Mouse (Mus musculus): ENCODE measurements around the gene Zbtb42. TPM values are rescaled to one million over a fixed set of nuclear protein-coding genes. Genes with fewer than 3 reads are reported as not detected.

Gene Zbtb42
- total and polyA plus RNA-seq, 2 experiments from 2014 or later: 1.2 to 1.5 TPM

DNA sequence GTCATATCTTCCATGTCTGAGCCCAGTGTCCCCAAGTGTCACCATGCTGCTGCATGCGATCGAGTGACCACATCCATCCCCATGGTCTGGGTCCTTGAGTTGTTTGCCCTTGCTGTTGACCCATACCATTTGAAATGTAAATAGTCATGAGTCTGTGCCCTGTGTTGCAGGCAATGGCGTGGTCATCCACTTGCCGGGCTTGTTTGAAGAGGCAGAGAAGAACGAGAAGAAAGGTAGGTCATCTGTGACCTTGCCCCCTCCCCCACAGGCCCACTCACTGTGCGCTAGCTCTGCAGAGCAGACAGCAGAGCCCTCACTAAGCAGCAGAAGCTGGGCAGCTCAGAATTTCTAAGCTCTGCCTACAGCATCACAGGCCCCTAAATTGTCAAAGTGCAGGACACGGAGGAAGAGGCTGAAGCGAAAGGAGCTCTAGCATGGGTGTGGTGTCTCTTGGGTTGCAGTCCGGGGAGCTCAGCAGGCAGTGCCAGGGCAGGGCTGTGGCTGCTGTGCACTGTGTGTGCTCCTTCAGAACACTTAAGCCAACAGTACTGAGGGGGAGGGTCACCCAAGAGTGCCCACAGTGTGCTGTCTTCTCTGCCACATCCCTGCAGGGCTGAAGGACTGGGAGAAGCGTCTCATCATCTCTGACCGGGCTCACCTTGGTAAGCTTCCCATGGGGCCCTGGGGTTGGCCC, 46.4 kb upstream of the Zbtb42 start:
- TF ChIP-seq CTCF (IDR thresholded peaks at IDR 0.05): no peak
- Histone ChIP-seq H3K36me3 (ENCODE audit: insufficient read depth, low read length) (no peaks in the 10 kb centered on the region), H3K9ac (replicated peaks; ENCODE audit: low read length, poor library complexity, severe bottlenecking) (no peak overlapping the region), H3K4me1 (ENCODE audit: insufficient read depth, low read length) (peaks cover 3% of the 10 kb centered on the region; the same call in 1 of the 2 replicates), H3K4me2 (ENCODE audit: low read depth, low read length, poor library complexity, severe bottlenecking) (no peak overlapping the region), H3K9me3 (ENCODE audit: low read length) (no peaks in the 10 kb centered on the region), H3K4me3 (ENCODE audit: low read depth, low read length) (no peak overlapping the region), H3K27me3 (ENCODE audit: insufficient read depth, low read length) (no peaks in the 10 kb centered on the region), H3K27ac (ENCODE audit: low read depth, low read length) (no peak overlapping the region)
- WGBS: 78% methylated on average over 11 of the region's 11 CpGs
- DNase-seq (ENCODE audit: low spot score): no peak
- no peak for ATAC-seq (ENCODE audit: low FRiP score)

GRCm38 (mm10) chr12:112632907-112633306, 45.7 kb upstream of the Zbtb42 start:
- no peak for TF ChIP-seq CTCF (IDR thresholded peaks at IDR 0.05)
- Histone ChIP-seq H3K4me3 (ENCODE audit: low read depth, low read length) (no peak overlapping the region), H3K9ac (replicated peaks; ENCODE audit: low read length, poor library complexity, severe bottlenecking) (no peak overlapping the region), H3K4me2 (ENCODE audit: low read depth, low read length, poor library complexity, severe bottlenecking) (no peak overlapping the region), H3K27ac (ENCODE audit: low read depth, low read length) (no peak overlapping the region), H3K36me3 (ENCODE audit: insufficient read depth, low read length) (no peaks in the 10 kb centered on the region), H3K27me3 (ENCODE audit: insufficient read depth, low read length) (no peaks in the 10 kb centered on the region), H3K4me1 (ENCODE audit: insufficient read depth, low read length) (peaks cover 3% of the 10 kb centered on the region; the same call in 1 of the 2 replicates), H3K9me3 (ENCODE audit: low read length) (no peaks in the 10 kb centered on the region)
- ATAC-seq (ENCODE audit: low FRiP score) (no peak), DNase-seq (ENCODE audit: low spot score) (no peak)
- WGBS: 81% methylated on average over 5 of the region's 5 CpGs

DNA sequence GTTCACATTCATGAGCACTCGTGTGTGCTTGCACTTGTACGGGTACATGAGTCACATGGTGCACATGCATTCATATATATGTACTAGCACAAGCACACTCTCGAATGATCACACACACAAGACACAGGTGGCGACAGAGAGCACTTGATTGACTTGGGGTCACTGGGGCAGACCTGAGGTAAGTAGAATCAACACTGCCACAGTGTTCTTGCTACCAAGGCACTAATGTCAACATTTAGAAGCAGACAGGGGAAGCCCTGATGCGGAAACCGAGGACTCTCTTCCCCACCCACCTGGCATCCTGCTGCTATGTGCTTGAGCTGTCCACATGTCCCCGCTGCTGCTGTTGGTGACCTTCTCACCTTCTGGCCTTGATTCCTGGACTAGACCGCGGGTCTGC, 44.9 kb upstream of the Zbtb42 start:
- Histone ChIP-seq H3K27ac (ENCODE audit: low read depth, low read length) (no peak overlapping the region), H3K9me3 (ENCODE audit: low read length) (no peaks in the 10 kb centered on the region), H3K4me2 (ENCODE audit: low read depth, low read length, poor library complexity, severe bottlenecking) (no peak overlapping the region), H3K27me3 (ENCODE audit: insufficient read depth, low read length) (no peaks in the 10 kb centered on the region), H3K9ac (replicated peaks; ENCODE audit: low read length, poor library complexity, severe bottlenecking) (no peak overlapping the region), H3K4me3 (ENCODE audit: low read depth, low read length) (no peak overlapping the region), H3K4me1 (ENCODE audit: insufficient read depth, low read length) (peaks cover 3% of the 10 kb centered on the region; the same call in 1 of the 2 replicates), H3K36me3 (ENCODE audit: insufficient read depth, low read length) (no peaks in the 10 kb centered on the region)
- 77% methylated on average over 9 of the region's 9 CpGs for WGBS
- ATAC-seq (ENCODE audit: low FRiP score): no peak
- no peak for TF ChIP-seq CTCF (IDR thresholded peaks at IDR 0.05)
- no peak for DNase-seq (ENCODE audit: low spot score)

DNA sequence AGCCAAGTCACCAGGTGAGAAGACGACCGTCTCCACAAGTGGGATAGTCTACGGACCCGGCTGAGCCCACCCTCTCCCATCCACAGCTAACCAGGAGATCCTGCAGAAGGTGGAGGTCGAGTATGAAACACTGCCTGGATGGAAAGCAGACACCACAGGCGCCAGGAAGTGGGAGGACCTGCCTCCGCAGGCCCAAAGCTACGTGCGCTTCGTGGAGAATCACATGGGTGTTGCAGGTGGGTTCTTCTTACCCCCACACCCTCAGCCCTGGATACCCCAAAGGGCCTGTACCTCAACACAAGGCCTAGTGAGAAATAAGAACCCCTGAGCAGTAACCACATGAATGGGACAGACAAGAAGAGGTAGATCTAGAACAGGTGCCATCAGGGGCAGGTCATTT, 39.1 kb upstream of the Zbtb42 start:
- DNase-seq (ENCODE audit: low spot score): no peak
- no peaks in the 10 kb centered on the region for H3K9me3 ChIP-seq (ENCODE audit: low read length)
- no peak overlapping the region for H3K9ac ChIP-seq (replicated peaks; ENCODE audit: low read length, poor library complexity, severe bottlenecking)
- H3K4me3 ChIP-seq (ENCODE audit: low read depth, low read length): no peak overlapping the region
- H3K27me3 ChIP-seq (ENCODE audit: insufficient read depth, low read length): no peaks in the 10 kb centered on the region
- no peak overlapping the region for H3K27ac ChIP-seq (ENCODE audit: low read depth, low read length)
- no peaks in the 10 kb centered on the region for H3K4me1 ChIP-seq (ENCODE audit: insufficient read depth, low read length)
- no peak overlapping the region for H3K4me2 ChIP-seq (ENCODE audit: low read depth, low read length, poor library complexity, severe bottlenecking)
- TF ChIP-seq CTCF (IDR thresholded peaks at IDR 0.05): no peak
- ATAC-seq (ENCODE audit: low FRiP score): no peak
- H3K36me3 ChIP-seq (ENCODE audit: insufficient read depth, low read length): no peaks in the 10 kb centered on the region
- 91% methylated on average over 10 of the region's 10 CpGs for WGBS

DNA sequence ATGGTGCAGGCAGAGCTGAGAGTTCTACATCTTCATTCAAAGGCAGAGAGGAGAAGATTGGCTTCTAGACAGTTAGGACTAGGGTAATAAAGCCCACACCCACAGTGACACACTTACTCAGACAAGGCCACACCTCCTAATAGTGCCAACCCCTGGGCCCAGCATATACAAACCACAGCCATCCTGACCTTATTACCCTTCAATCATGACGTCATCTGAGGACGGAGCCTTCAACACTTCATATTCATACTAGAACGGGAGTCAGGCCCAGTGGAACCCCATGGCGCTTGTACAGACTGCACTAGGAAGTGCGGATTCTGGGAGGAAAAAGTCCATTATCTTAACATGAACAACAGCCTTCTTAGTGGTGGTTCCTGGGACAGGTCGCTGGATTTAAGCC, 35.5 kb upstream of the Zbtb42 start:
- no peak overlapping the region for H3K27ac ChIP-seq (ENCODE audit: low read depth, low read length)
- H3K4me1 ChIP-seq (ENCODE audit: insufficient read depth, low read length): peaks cover 11% of the 10 kb centered on the region; the same call in 1 of the 2 replicates
- no peak overlapping the region for H3K9ac ChIP-seq (replicated peaks; ENCODE audit: low read length, poor library complexity, severe bottlenecking)
- no peak for TF ChIP-seq CTCF (IDR thresholded peaks at IDR 0.05)
- no peak for DNase-seq (ENCODE audit: low spot score)
- no peaks in the 10 kb centered on the region for H3K27me3 ChIP-seq (ENCODE audit: insufficient read depth, low read length)
- H3K36me3 ChIP-seq (ENCODE audit: insufficient read depth, low read length): no peaks in the 10 kb centered on the region
- H3K4me3 ChIP-seq (ENCODE audit: low read depth, low read length): no peak overlapping the region
- no peaks in the 10 kb centered on the region for H3K9me3 ChIP-seq (ENCODE audit: low read length)
- H3K4me2 ChIP-seq (ENCODE audit: low read depth, low read length, poor library complexity, severe bottlenecking): no peak overlapping the region
- ATAC-seq (ENCODE audit: low FRiP score): no peak
- WGBS: 95% methylated on average over 6 of the region's 6 CpGs

- Histone ChIP-seq H3K27ac (ENCODE audit: low read depth, low read length) (peak within 1 kb of the TSS; percentile 74), H3K4me1 (ENCODE audit: insufficient read depth, low read length) (peaks cover 11% of the 10 kb centered on the region; the same call in 1 of the 2 replicates), H3K4me2 (ENCODE audit: low read depth, low read length, poor library complexity, severe bottlenecking) (peak within 1 kb of the TSS; percentile 78), H3K9ac (replicated peaks; ENCODE audit: low read length, poor library complexity, severe bottlenecking) (peak within 1 kb of the TSS; percentile 50), H3K4me3 (ENCODE audit: low read depth, low read length) (peak within 1 kb of the TSS; percentile 64), H3K9me3 (ENCODE audit: low read length) (no peaks in the 10 kb centered on the region), H3K27me3 (ENCODE audit: insufficient read depth, low read length) (no peaks in the 10 kb centered on the region), H3K36me3 (ENCODE audit: insufficient read depth, low read length) (peaks cover 4% of the 10 kb centered on the region; the same call in 1 of the 2 replicates)
- WGBS: 1% methylated on average over 39 of the region's 46 CpGs
- no peak for TF ChIP-seq CTCF (IDR thresholded peaks at IDR 0.05)
- ATAC-seq (ENCODE audit: low FRiP score) (peak; percentile 96), DNase-seq (ENCODE audit: low spot score) (peak; percentile 98)
Measured at GRCm38 (mm10) chr12:112644180-112644854, 34.3 kb upstream of the Zbtb42 start, which contains the start of gene Siva1. Siva1 (plus strand) TSS chr12:112644679.

Measured in midbrain, postnatal 0 days (tissue).